Mouse (Mus musculus) induced T-regulatory cell, adult 2 months (primary cell): ENCODE results near the gene Swap70.

Experiments
- DNase-seq: peaks from one replicate; pipeline ENCODE4 v3.0.0-alpha.2; 2012; ENCODE audit warnings: low read depth

Gene Swap70

DNA sequence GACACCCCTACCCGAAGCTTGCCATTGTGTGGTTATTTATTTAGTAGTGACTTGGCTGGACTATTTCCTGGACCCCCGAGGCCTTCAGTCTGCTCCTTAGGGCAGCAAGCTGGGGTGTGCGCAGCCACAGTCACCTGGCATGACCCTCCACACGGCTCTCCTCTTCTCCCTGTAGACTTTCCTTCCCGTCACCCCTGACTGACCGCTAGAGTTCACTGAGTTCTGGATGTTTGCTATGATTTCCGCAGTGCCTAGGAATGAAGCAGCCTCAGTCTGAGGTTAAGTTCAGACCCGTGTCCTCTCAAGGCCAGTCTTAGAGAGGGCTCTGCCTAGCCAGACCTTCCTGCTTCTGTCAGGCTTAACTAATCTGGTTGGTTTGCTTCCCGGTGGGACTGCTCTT lies 50.3 kb downstream of the Swap70 start:
- no peak for DNase-seq

DNA sequence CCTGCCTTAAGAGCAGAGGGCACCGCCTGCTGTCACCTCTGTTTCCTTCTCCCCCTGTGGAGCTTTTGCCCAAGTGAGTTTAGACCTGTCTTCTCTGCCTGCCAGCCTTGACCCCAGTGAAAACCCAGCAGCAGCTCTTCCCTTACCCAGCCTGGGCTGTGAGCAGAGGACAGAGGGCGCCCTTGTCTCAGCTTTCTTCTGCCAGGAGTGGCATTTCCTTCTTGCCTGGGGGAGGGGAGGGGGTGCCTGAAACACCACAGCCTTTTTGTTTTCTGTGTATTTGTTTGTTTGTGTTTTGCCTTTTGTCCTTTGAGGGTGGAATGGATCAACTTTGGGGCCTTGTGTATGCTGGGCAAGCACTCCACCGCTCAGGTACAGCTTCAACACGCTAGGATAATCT lies 50.9 kb downstream of the Swap70 start:
- DNase-seq = no peak

- DNase-seq = no peak
These were observed 56.3 kb downstream of the Swap70 start for GRCm38 (mm10) chr7:110277734-110278245.

- no peak for DNase-seq
These were observed 57.7 kb downstream of the Swap70 start for GRCm38 (mm10) chr7:110279183-110279582.

DNA sequence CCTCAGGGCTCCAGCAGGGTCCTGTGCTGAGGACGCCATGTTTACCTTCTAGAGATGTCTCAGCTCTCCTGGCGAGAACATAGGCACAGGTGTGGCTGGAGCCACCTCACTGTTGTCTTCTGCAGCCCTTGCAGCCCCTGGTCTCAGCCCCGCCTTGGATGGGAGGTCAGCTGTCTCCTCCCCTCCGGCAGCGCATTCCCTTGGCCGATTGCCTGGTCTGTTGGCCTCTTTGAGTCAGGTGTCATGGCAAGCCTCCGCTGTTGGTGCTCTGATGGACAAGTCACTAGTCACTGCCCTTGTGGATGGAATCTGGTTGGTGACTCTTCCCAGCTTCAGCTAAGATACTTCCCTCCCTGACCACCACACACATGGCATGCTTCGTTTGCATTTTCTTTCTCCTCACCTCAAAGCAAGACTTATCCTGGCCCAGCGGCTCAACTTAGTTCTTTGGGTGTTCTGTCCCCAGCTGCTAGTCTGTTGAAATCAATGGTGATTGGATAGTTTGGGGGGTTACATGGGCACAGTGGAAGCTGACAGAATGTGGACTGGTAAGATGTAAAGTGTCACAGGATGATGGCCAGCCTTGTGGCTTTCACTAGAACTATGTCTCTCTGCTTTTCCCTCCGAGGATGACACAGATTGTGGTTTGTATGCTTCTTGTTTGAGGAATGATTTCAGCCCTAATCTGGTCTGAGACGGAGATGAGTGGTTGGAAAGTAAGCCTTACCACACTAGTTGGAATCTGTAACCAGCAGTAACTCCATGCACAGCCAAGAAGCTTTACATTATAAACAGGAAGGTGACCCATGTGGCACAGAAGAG lies 60.1 kb downstream of the Swap70 start:
- no peak for DNase-seq

DNA sequence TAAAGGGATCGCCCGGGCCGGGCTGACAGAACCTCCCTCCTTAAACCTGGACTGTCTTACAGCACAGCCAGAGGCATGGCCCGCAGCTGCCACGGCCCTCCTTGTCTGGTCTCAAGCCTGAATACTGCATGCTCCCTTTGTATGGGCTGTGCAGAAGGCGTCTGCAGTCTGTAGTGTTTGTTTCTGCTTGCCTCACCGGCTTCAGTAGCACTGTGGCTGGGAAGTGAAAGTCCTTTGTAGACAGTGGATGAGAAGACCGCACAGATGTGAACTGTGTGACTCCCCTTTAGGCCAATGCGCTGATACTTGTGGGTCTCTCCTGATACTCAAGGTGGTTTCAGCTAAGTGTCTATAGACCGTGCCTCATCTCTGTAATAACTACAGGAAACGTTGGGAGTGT lies 61.3 kb downstream of the Swap70 start:
- DNase-seq = no peak

GRCm38 (mm10) chr7:110283484-110284275 lies 62.2 kb downstream of the Swap70 start:
- no peak for DNase-seq

DNA sequence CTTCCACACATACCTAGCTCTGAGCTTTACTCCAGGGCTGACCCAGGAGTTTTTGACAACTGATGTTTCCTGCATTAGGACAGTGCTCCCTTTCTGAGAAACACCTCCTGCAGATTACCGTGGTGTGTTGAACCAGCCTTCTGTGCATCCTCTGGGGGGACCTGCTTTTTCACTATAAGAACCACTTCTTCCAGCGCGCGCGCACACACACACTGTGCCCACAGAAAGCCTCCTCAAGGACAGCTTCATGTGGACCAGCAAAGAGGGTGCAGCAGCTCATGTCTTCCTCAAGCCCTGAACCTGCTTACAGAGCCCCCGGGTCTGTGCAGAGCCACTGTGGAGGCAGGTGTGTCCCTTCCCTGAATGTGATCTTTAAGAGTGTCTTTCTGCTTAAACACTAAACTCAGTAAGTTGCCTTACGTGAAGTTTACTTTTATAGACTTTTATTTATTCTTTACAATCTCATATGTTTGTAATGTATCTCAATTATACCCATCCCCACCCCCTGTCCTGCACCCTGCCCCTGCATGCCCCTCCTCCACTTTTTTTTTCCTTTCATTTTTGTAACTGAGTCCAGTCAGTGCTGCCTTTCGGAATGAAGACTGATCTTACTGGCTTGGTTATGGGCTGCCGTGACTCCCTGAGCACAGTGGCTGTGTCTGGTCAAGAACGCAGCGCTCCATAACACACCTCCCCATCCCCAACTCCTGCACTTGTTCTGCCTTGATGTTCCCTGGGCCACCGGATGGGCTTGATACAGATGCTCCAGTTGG lies 63.8 kb downstream of the Swap70 start:
- DNase-seq = no peak

GRCm38 (mm10) chr7:110285849-110286151 lies 64.3 kb downstream of the Swap70 start:
- DNase-seq = no peak

DNA sequence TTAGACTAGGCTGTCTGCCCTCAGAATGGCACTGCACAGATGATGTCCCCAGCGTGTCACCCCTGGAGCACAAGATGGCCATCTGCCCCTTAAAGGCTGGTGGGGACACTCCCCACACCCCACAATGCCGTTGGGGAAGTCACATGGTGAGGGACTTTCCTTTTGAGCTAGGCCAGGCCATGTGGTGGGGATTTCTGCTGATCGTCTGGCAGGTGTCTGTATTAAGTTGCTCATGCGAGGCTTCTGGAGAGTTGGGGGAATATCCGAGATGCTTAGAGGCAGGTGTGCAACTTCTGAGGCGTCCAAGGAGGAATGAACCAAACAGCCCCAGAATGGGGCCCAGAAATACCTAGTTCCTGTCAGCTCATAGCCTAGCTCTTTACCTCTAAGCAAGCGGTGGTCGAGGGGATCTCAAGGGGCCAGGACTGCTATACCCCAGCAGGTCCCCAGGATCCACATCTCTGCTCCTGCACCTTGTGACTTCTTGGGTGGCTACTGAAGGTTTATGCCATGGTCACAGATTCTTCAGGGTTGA lies 64.8 kb downstream of the Swap70 start:
- peak; percentile 53 for DNase-seq

- peak; percentile 78 for DNase-seq
These were observed 65.4 kb downstream of the Swap70 start for GRCm38 (mm10) chr7:110286838-110287475.

- no peak for DNase-seq
These were observed 66.1 kb downstream of the Swap70 start for GRCm38 (mm10) chr7:110287476-110288071.

- no peak for DNase-seq
These were observed 66.7 kb downstream of the Swap70 start for GRCm38 (mm10) chr7:110288191-110288604.

GRCm38 (mm10) chr7:110288731-110289191 lies 67.2 kb downstream of the Swap70 start:
- DNase-seq = no peak

DNA sequence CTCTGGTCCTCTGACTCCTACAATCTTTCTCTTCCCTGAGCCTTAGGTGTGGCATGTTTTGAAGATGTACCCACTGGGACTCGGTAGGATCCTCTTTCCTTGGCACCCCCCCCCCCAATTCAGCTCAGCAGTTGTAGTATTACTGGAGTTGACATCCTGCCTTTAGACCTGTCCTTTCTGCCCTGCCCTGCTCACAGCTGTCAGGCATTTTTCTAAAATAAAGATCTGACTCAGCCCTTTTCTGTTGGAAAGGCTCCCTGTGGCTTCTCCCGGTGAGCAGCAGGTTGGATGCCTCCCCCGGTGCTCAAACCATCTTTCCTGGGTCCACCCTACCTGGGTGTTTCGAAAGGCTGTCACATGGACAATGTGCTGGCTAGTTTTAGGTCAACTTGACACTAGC lies 68.1 kb downstream of the Swap70 start:
- no peak for DNase-seq

- no peak for DNase-seq
These were observed 75.5 kb downstream of the Swap70 start for GRCm38 (mm10) chr7:110296889-110297603.

GRCm38 (mm10) chr7:110297611-110298010 lies 76.1 kb downstream of the Swap70 start:
- no peak for DNase-seq

DNA sequence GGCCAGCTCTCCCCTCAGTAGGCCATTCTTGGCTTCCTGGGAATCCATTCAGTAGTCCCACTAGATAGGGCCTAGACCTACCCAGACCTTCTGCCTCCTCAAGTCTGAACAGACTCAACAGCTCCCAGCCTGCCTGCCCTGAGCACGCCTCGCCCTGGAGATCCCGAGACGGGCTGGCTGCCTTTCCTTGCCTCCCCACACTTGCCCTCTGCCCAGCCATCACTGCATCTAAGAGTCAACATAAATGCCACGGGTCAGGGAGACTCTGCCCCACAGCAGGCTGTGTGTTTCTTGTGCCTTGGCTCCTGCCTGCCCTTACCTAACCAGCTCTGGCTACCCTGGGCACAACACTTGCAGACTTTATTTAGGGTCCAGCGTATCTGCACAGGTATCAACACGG lies 76.6 kb downstream of the Swap70 start:
- no peak for DNase-seq

DNA sequence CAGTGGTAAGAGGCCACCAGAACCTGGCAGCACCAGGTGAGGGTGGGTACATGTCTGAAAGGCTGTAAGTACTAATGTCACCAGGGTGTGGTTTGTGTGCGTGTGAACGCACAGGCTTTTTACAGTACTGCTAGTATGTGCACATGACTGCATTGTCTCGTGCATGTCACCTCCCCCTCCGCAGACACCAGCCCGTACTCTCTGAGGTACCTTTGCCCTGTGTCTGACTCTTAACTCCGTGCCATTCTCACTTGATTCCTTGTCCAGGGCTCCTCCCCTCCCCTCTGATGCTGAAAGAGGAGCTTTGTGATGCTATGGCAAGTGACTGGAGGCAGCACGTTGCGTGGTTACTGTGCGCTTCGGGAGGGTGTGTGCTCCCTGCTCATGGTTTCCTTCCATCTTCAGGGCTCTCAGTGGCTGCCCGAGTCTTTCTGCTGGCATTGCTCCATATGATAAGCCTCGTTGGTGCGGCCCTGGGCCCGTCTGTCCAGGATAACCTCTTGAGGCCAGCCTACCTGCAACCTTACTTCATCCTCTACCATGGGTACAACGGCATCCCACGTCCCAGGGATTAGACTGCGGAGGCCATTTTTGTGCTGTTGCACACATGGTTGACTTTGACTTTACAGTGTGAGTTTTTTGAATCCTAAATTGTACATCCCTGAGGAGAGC lies 77.4 kb downstream of the Swap70 start:
- DNase-seq = no peak

GRCm38 (mm10) chr7:110302886-110303285 lies 81.4 kb downstream of the Swap70 start:
- DNase-seq = no peak
